Mouse (Mus musculus) layer of hippocampus, adult 8-10 months (tissue): ENCODE data around the gene Wdr4. TPM values are rescaled to one million over a fixed set of nuclear protein-coding genes. Genes with fewer than 3 reads are reported as not detected.
"Not testable (repeated sequence)": the region's sequence is repeated elsewhere in the genome, so short reads cannot be mapped to it uniquely, and the experiment has no call there.

Experiments
- DNase-seq, 2 experiments: peaks; one replicate each; pipeline ENCODE4 v3.0.0; 2022; ENCODE audit warnings: low spot score in 2 of 2
- total RNA-seq, 4 experiments: library from RNA; stranded (reverse); gene quantifications; 2 replicates each; pipeline ENCODE4 v1.2.4; 2022

The Wdr4 gene
- 10 to 100 TPM; 20.3 to 32.1 (median 23.7) TPM for total RNA-seq

GRCm38 (mm10) chr17:31519946-31520838, at the start of gene Wdr4, which contains the start of gene Ndufv3:
Gene Wdr4, minus strand, starts transcription at chr17:31519980.
Gene Ndufv3, plus strand, starts transcription at chr17:31520115.
- DNase-seq, result peak; percentile 98 to 99

- no peak for DNase-seq
Measured at GRCm38 (mm10) chr17:31566276-31566675, 46.5 kb upstream of the Wdr4 start.

GRCm38 (mm10) chr17:31565141-31566056, 45.6 kb upstream of the Wdr4 start:
- peak in 1 of 2 experiments; percentile 36 for DNase-seq

- no peak for DNase-seq
Measured at GRCm38 (mm10) chr17:31564858-31565140, 45.0 kb upstream of the Wdr4 start.

- peak; percentile 99 for DNase-seq
Measured at GRCm38 (mm10) chr17:31564015-31564857, 44.5 kb upstream of the Wdr4 start, which contains the start of gene Pknox1. Gene Pknox1, plus strand, starts transcription at chr17:31564734.

GRCm38 (mm10) chr17:31563632-31564014, 43.8 kb upstream of the Wdr4 start:
- peak in 1 of 2 experiments; percentile 31 for DNase-seq

GRCm38 (mm10) chr17:31559021-31559789, 39.4 kb upstream of the Wdr4 start:
- no peak for DNase-seq

GRCm38 (mm10) chr17:31557947-31558542, 38.3 kb upstream of the Wdr4 start:
- DNase-seq, result no peak

- no peak for DNase-seq
Measured at GRCm38 (mm10) chr17:31557124-31557880, 37.5 kb upstream of the Wdr4 start.

- DNase-seq, result no peak
Measured at GRCm38 (mm10) chr17:31556253-31556652, 36.5 kb upstream of the Wdr4 start.

GRCm38 (mm10) chr17:31552601-31553000, 32.8 kb upstream of the Wdr4 start:
- DNase-seq, result not testable (repeated sequence)

- no peak for DNase-seq
Measured at GRCm38 (mm10) chr17:31549389-31549788, 29.6 kb upstream of the Wdr4 start.

GRCm38 (mm10) chr17:31547974-31548373, 28.2 kb upstream of the Wdr4 start:
- DNase-seq, result no peak

- DNase-seq, result no peak
Measured at GRCm38 (mm10) chr17:31546444-31547196, 26.8 kb upstream of the Wdr4 start.

- no peak for DNase-seq
Measured at GRCm38 (mm10) chr17:31543574-31543973, 23.8 kb upstream of the Wdr4 start.

- peak in 1 of 2 experiments; percentile 40 for DNase-seq
Measured at GRCm38 (mm10) chr17:31541460-31541831, 21.7 kb upstream of the Wdr4 start.

GRCm38 (mm10) chr17:31540809-31541459, 21.2 kb upstream of the Wdr4 start:
- no peak for DNase-seq

GRCm38 (mm10) chr17:31540101-31540500, 20.3 kb upstream of the Wdr4 start:
- DNase-seq, result no peak
